Mouse (Mus musculus) ovary, adult 18-20 months (tissue): ENCODE results near the gene Maz.

Experiments used
- DNase-seq: peaks from one replicate; pipeline ENCODE4 v3.0.0; 2022; ENCODE audit warnings: low spot score, mixed read lengths

The Maz gene

GRCm38 (mm10) chr7:127020901-127021562, 5.8 kb downstream of the Maz start, which contains the start of the genes Gm42742 and Prrt2:
Gene Gm42742 (minus strand): TSS chr7:127021097.
Gene Prrt2 (minus strand): TSS chr7:127021211.
- DNase-seq, result no peak

DNA sequence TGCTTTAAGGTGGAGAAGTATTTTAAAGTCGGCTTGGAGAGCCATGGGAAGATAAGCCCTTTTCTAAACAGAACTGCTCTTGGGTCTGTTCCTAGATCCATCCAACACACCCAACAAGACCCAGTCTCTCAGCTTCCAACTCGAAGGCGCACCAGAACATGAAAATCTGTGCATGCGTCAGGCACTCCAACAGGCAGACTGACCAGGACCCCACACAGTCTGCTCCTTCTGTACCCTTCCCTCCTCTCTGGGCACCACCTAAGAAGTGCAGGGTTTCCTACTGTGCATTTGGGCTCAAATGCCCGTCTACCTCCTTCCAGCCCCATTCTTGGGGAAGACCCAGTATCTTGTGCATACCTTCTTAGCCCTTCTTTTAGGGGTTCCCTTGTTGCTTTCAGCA, 6.3 kb downstream of the Maz start:
- DNase-seq, result no peak

DNA sequence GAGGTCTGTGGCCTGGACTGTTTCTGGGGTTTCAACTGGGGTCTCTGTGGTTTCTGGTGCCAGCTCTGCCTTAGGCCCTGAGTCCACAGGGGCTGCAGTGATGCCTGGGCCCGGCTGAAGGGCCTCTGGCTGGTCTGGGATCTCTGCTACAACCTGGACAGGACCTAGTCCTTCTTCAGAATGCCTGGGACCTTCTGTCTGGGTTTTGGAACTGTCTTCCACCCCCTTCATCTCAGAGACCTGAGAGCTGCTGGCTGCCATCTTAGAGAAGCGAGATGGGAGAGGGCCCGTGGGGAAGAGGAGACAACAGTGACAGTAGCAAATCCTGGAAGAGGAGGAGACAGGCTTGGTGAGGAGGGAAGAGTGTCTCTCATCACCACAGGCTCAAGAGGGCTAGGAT, 6.8 kb downstream of the Maz start:
- DNase-seq, result no peak

GRCm38 (mm10) chr7:127019306-127019960, 7.4 kb downstream of the Maz start:
- no peak for DNase-seq

DNA sequence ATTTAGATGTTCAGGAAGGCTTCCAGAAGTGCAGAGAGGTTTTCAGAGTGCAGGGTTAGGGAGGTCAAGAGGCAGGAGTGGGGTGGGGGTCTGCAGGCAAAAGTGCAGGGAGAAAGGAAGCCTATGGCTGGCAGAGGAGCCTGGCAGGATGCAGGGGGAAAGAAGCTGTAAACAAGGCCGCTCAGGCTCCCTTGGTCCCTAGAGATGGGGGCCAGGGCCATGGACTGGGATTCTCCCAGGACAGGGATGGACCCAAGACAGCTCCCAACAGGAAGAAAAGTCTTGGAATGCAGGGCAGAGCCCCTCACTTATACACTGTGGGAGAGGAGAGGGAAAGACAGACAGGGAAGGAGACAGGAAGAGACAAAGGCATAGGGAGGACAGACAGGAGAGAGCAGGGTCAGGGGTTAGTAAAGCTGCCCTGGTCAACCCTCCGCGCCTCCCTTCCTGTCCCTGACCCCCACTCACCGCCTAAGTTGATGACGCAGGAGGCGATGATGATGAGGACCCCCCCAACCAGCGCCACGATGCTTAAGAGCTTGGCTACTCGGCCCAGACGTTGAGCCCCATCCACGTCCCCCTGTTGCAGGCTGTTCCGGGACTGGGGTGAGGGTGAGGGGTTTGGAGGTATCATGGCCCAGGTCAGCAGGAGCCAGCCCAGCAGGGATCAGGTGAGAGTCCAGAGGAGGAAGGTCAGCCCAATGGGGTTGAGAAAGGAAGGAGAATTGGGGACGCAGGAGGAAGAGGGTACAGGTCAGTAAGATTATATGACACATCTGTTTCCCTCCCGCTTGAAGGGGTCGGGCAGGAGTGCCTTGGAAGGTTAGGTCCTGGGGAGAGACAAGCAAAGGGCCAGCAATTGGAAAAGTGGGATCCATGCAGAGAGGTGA, 8.2 kb downstream of the Maz start:
- no peak for DNase-seq

GRCm38 (mm10) chr7:127017950-127018345, 8.9 kb downstream of the Maz start:
- no peak for DNase-seq

DNA sequence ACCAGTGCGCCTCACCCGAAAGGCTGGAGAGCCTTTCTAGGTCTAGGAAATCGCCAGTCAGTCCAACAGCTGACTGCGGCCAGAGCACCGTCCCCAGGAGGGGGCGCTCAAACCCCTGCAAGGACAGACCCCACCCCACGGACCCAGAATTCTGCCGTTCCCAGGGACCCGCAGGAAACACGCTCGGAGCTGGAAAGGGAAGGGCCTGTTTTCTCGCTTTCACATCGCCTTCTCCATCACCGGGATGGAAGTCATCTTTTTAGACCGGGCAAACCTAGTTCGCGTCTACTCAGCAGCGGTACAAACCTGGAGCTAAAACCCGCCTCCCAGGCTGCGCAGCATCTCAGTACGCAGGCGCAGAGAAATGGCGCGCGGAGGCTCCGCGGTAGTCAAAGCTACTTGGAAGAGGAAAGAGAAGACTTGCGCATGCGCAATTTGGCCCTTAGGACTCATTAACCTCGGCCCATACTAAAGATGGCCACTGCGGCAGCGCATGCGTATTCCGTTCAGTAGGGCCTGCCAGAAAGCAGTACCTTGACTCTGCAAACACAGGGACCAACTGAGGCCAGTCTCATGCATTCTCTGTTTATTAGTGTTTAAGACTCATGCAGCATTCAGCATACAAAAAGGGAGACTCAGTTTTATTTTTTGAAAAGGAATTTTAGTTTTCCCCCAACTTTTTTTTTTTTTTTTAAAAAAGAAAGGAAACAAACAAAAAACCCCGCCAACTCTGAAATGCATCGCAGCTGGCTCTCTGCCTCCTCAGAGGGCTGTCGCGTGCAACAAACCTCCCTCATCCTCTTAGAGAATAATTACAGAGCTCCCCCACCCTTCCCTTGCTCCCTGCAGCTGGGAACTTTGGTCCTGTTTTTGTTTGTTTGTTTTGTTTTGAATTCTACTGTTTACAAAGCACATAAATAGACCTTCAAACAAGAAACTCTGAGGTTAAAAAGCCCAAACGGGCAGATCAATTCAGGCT, 9.6 kb downstream of the Maz start, which contains the start of gene Pagr1a:
Pagr1a (minus strand) TSS at position 382 of the 979 bp plus-strand sequence.
- DNase-seq, result peak; percentile 95

GRCm38 (mm10) chr7:127016486-127016938, 10.3 kb downstream of the Maz start:
- peak; percentile 62 for DNase-seq

DNA sequence TGATC, 10.6 kb downstream of the Maz start, which contains the start of gene Pagr1b:
Pagr1b (minus strand) TSS at position 4 of the 5 bp plus-strand sequence.
- DNase-seq, result no peak

DNA sequence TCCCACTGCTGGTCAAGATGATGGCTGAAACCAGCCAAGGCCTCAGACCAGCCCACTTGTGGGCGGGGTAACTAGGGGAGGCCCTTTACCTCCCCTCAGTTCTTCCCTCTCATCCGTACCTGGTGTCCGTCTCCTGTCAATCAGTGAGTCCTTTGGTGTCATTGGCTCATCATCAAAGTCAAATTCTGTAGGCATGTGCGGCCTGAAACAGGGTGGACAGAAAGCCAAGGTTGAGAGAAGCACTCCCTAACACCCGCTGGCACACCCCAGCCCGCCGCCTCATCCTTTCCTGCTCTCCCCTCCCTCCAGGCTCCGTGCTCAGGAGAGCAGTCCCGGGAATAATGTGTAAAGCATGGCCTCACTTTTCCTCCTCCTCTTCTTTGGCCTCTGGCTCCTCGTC, 10.8 kb downstream of the Maz start:
- DNase-seq, result no peak

GRCm38 (mm10) chr7:127014993-127015392, 11.8 kb downstream of the Maz start:
- DNase-seq, result no peak

GRCm38 (mm10) chr7:127014320-127014719, 12.5 kb downstream of the Maz start, which contains the start of gene Mvp:
Gene Mvp (minus strand): TSS chr7:127014621.
- DNase-seq, result peak; percentile 53

DNA sequence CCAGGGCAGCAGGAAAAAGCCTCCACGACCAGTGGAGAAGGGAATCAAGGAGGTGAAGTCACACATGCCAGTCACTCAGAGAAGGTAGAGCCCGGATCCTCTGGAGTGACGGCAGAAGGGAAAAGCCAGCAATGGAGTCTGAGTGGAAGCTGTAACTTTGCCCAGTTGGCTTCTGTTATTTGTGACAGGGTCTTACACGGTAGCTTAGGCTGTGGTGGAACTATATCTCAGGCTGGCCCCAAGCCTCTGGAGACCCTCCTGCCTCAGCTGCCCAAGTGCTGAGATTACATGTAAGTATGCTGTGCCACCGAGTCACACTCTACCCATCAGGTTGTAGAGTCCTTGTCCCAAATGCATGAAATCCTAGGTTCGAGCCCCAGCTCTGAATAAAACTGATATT, 13.5 kb downstream of the Maz start:
- no peak for DNase-seq

DNA sequence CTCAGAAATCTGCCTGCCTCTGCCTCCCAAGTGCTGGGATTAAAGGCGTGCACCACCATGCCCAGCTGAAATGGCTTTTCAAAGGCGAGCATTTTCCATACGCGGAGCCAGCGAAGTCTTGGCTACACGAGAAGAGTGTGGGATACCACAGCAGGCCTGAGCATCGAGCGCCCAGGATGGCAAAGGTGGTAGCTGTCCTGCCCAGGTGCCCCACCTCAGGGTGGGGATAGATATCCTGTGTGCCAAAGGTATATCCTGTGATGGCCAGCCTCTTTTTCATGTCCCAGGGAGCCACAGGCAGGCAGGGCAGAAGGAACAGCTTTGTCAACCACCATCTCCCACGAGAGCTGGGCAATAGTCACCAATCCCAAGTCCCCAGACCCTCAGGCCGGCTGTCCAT, 14.0 kb downstream of the Maz start:
- DNase-seq, result no peak

DNA sequence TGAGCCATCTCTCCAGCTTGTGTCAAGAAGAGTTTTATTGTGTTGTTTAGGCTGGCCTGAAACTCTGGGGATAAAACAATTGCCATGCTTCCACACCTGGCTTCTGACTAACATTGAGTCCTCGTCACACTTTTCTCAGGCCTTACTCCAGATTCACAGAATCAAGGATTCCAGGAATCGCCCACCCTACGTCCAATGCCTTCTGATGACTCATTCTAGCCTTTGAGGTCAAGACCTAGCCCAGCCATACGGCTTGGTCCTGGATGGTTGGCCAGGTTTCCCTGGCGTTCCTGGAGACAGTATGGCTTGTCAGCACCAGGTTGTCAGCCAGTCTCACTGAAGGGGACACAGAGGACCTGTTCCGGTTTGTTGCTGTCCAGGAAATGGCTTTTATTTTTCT, 14.5 kb downstream of the Maz start:
- DNase-seq, result no peak

DNA sequence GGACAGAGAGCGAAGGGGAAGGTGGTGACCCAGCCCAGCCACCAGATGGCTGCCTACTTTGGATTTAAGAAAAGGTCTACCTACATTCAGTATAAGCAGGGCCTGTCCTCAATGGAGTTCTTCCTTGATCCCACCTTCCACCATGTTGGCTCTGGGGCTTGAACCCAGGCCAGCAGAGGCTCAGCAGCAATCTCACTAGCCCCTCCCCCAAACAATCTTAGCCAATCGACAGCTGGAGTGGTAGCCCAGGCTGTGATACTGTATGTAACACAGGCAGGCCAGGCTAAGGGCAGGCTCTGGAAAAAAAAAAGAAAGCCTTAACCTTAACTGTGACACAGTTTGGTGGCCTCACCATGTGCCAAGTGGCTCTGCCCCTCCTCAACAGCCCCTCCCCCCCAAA, 15.1 kb downstream of the Maz start:
- no peak for DNase-seq

DNA sequence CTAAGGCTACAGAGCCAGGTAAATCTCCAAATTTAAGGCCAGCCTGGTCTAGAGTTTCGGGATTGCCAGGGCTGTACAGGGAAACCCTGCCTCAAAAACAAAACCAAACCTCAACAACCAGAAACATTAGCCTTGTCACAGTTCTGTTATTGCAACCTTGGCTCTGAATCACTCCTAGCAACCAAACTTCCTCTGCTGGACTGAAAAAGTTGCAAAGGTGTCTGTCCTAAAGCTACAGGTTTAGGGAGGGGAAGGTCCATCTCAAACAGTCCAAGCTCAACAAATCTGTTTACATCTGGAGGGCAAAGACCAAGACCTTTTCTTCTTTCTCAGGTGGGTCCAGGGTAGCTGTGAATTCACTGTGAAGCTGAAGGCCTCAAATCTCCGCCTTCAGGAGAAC, 15.8 kb downstream of the Maz start:
- DNase-seq, result no peak

- no peak for DNase-seq
These were observed 17.3 kb downstream of the Maz start for GRCm38 (mm10) chr7:127009307-127010085.

DNA sequence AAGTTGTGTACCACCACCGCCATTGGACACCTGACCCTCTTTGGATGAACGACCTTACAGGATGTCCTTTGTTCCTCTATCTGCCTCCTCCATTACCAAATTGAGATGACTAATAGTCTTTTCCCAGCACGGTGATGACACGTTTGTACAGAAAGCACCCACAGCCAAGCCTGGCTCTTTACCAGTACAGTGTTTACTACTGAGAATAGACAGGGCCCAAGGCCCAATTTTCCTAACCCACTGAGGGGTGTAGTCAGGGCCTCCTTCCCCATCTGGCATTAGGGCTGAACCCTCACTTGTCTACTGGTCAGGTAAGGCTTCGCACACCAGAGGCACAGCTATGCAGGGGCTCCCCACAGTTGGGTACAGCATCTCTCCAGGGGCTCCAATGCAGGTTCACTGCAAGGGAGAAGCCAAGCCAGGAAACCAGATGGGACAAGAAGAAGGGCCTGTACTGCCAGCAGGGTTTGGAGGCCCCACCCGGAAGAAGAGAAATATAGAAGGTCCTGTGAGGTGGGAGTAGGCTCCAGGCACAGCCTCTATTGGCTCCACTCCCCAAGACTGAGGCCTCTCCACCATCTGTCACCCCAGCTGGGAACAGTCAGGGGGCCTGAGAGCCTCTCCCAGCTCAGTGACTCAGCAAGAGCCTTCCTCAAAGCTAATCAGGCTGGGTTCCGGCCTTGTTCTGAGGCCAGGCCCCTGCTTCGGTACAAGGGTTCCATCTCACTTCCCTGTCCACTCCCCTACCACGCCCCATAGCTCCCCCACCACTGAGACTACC, 18.4 kb downstream of the Maz start:
- DNase-seq, result peak; percentile 64

GRCm38 (mm10) chr7:127007313-127008024, 19.4 kb downstream of the Maz start:
- no peak for DNase-seq
